Mouse (Mus musculus): ENCODE measurements at regions not wholly inside any gene's neighbourhood (a gene's known extent, or its start where the extent isn't known, plus 50 kb on each side); places are given as distances from the start of the nearest gene placed in this dataset.
A peak's percentile ranks its signal among the peaks of the same experiment; 100 is the strongest.

GRCm38 (mm10) chr1:121842381-121843075 lies 274.7 kb upstream of the Ddx18 start:
- 53% methylated on average over 3 of the region's 3 CpGs for WGBS

GRCm38 (mm10) chr1:121833559-121833958 lies 265.8 kb upstream of the Ddx18 start:
- Histone ChIP-seq H3K4me1 (no peaks in the 10 kb centered on the region), H3K27me3 (replicated peaks) (no peaks in the 10 kb centered on the region), H3K4me2 (replicated peaks) (no peak overlapping the region), H3K27ac (no peak overlapping the region), H3K36me3 (no peaks in the 10 kb centered on the region), H3K4me3 (no peak overlapping the region), H3K9ac (no peak overlapping the region), H3K9me3 (no peaks in the 10 kb centered on the region)
- WGBS = 56% methylated on average over 2 of the region's 2 CpGs
- no peak for ATAC-seq (ENCODE audit: low FRiP score, low read depth)

More at GRCm38 (mm10) chr1:121842381-121843075, 274.7 kb upstream of the Ddx18 start:
- no peaks in the 10 kb centered on the region for H3K9me3 ChIP-seq
- no peaks in the 10 kb centered on the region for H3K4me1 ChIP-seq
- H3K4me3 ChIP-seq = no peak overlapping the region
- H3K27me3 ChIP-seq (replicated peaks) = no peaks in the 10 kb centered on the region
- no peak overlapping the region for H3K9ac ChIP-seq
- H3K4me2 ChIP-seq (replicated peaks) = no peak overlapping the region
- no peaks in the 10 kb centered on the region for H3K36me3 ChIP-seq
- ATAC-seq (ENCODE audit: low FRiP score, low read depth) = no peak
- H3K27ac ChIP-seq = no peak overlapping the region

GRCm38 (mm10) chr1:121830242-121830641 lies 262.5 kb upstream of the Ddx18 start:
- 69% methylated on average over 2 of the region's 2 CpGs for WGBS
- ATAC-seq (ENCODE audit: low FRiP score, low read depth) = no peak
- Histone ChIP-seq H3K27ac (no peak overlapping the region), H3K9me3 (no peaks in the 10 kb centered on the region), H3K4me2 (replicated peaks) (no peak overlapping the region), H3K27me3 (replicated peaks) (no peaks in the 10 kb centered on the region), H3K4me1 (no peaks in the 10 kb centered on the region), H3K4me3 (no peak overlapping the region), H3K36me3 (no peaks in the 10 kb centered on the region), H3K9ac (no peak overlapping the region)

GRCm38 (mm10) chr1:121822950-121823349 lies 255.2 kb upstream of the Ddx18 start:
- Histone ChIP-seq H3K9me3 (no peaks in the 10 kb centered on the region), H3K27ac (no peak overlapping the region), H3K4me3 (no peak overlapping the region), H3K9ac (no peak overlapping the region), H3K4me1 (no peaks in the 10 kb centered on the region), H3K4me2 (replicated peaks) (no peak overlapping the region), H3K27me3 (replicated peaks) (no peaks in the 10 kb centered on the region), H3K36me3 (no peaks in the 10 kb centered on the region)
- no peak for ATAC-seq (ENCODE audit: low FRiP score, low read depth)
- WGBS = 89% methylated on average over 4 of the region's 4 CpGs

GRCm38 (mm10) chr1:121803338-121803737 lies 235.5 kb upstream of the Ddx18 start:
- H3K4me3 ChIP-seq = no peak overlapping the region
- no peaks in the 10 kb centered on the region for H3K36me3 ChIP-seq
- H3K9me3 ChIP-seq = no peaks in the 10 kb centered on the region
- no peak overlapping the region for H3K9ac ChIP-seq
- H3K4me2 ChIP-seq (replicated peaks) = no peak overlapping the region
- no peak for ATAC-seq (ENCODE audit: low FRiP score, low read depth)
- 60% methylated on average over 2 of the region's 2 CpGs for WGBS
- H3K27me3 ChIP-seq (replicated peaks) = no peaks in the 10 kb centered on the region
- H3K27ac ChIP-seq = no peak overlapping the region
- no peaks in the 10 kb centered on the region for H3K4me1 ChIP-seq

- H3K4me3 ChIP-seq = no peak overlapping the region
- 95% methylated on average over 4 of the region's 4 CpGs for WGBS
- no peak overlapping the region for H3K9ac ChIP-seq
- ATAC-seq (ENCODE audit: low FRiP score, low read depth) = no peak
- H3K9me3 ChIP-seq = no peaks in the 10 kb centered on the region
- H3K4me1 ChIP-seq = no peaks in the 10 kb centered on the region
- H3K27me3 ChIP-seq (replicated peaks) = no peaks in the 10 kb centered on the region
- H3K27ac ChIP-seq = no peak overlapping the region
- no peaks in the 10 kb centered on the region for H3K36me3 ChIP-seq
- no peak overlapping the region for H3K4me2 ChIP-seq (replicated peaks)
Measured at GRCm38 (mm10) chr1:121802476-121802875, 234.7 kb upstream of the Ddx18 start.

- Histone ChIP-seq H3K36me3 (no peaks in the 10 kb centered on the region), H3K9ac (no peak overlapping the region), H3K4me1 (no peaks in the 10 kb centered on the region), H3K27me3 (replicated peaks) (no peaks in the 10 kb centered on the region), H3K4me2 (replicated peaks) (no peak overlapping the region), H3K9me3 (no peaks in the 10 kb centered on the region), H3K4me3 (no peak overlapping the region), H3K27ac (no peak overlapping the region)
- 85% methylated on average over 12 of the region's 12 CpGs for WGBS
- no peak for ATAC-seq (ENCODE audit: low FRiP score, low read depth)
Measured at GRCm38 (mm10) chr1:121798502-121798901, 230.7 kb upstream of the Ddx18 start.

GRCm38 (mm10) chr1:121795024-121795786 lies 227.4 kb upstream of the Ddx18 start:
- 73% methylated on average over 11 of the region's 11 CpGs for WGBS
- H3K9ac ChIP-seq = no peak overlapping the region
- no peaks in the 10 kb centered on the region for H3K4me1 ChIP-seq
- no peak overlapping the region for H3K27ac ChIP-seq
- ATAC-seq (ENCODE audit: low FRiP score, low read depth) = peak; percentile 66
- H3K4me2 ChIP-seq (replicated peaks) = no peak overlapping the region
- H3K27me3 ChIP-seq (replicated peaks) = no peaks in the 10 kb centered on the region
- no peaks in the 10 kb centered on the region for H3K36me3 ChIP-seq
- H3K9me3 ChIP-seq = no peaks in the 10 kb centered on the region
- no peak overlapping the region for H3K4me3 ChIP-seq

- H3K4me3 ChIP-seq = no peak overlapping the region
- no peaks in the 10 kb centered on the region for H3K27me3 ChIP-seq (replicated peaks)
- H3K9ac ChIP-seq = no peak overlapping the region
- no peaks in the 10 kb centered on the region for H3K4me1 ChIP-seq
- no peak overlapping the region for H3K27ac ChIP-seq
- H3K36me3 ChIP-seq = no peaks in the 10 kb centered on the region
- no peak for ATAC-seq (ENCODE audit: low FRiP score, low read depth)
- no peak overlapping the region for H3K4me2 ChIP-seq (replicated peaks)
- no peaks in the 10 kb centered on the region for H3K9me3 ChIP-seq
- WGBS = 64% methylated on average over 3 of the region's 3 CpGs
Measured at GRCm38 (mm10) chr1:121785631-121786030, 217.8 kb upstream of the Ddx18 start.

- Histone ChIP-seq H3K9me3 (no peaks in the 10 kb centered on the region), H3K36me3 (no peaks in the 10 kb centered on the region), H3K4me2 (replicated peaks) (no peak overlapping the region), H3K27ac (no peak overlapping the region), H3K4me3 (no peak overlapping the region), H3K4me1 (peaks cover 2% of the 10 kb centered on the region; the same call in 1 of the 2 replicates), H3K27me3 (replicated peaks) (no peaks in the 10 kb centered on the region), H3K9ac (no peak overlapping the region)
- no peak for ATAC-seq (ENCODE audit: low FRiP score, low read depth)
- 94% methylated on average over 2 of the region's 2 CpGs for WGBS
Measured at GRCm38 (mm10) chr1:121773988-121774387, 206.2 kb upstream of the Ddx18 start.

- no peak overlapping the region for H3K4me3 ChIP-seq
- H3K9ac ChIP-seq = no peak overlapping the region
- no peaks in the 10 kb centered on the region for H3K27me3 ChIP-seq (replicated peaks)
- peak; percentile 46; the same call in 1 of the 2 replicates for ATAC-seq (ENCODE audit: low FRiP score, low read depth)
- no peaks in the 10 kb centered on the region for H3K9me3 ChIP-seq
- H3K27ac ChIP-seq = no peak overlapping the region
- WGBS = 81% methylated on average over 1 of the region's 1 CpGs
- H3K4me1 ChIP-seq = peaks cover 2% of the 10 kb centered on the region; the same call in 1 of the 2 replicates
- H3K4me2 ChIP-seq (replicated peaks) = no peak overlapping the region
- no peaks in the 10 kb centered on the region for H3K36me3 ChIP-seq
Measured at GRCm38 (mm10) chr1:121771444-121771843, 203.7 kb upstream of the Ddx18 start.

- H3K36me3 ChIP-seq = no peaks in the 10 kb centered on the region
- no peak overlapping the region for H3K27ac ChIP-seq
- no peaks in the 10 kb centered on the region for H3K9me3 ChIP-seq
- no peak overlapping the region for H3K4me3 ChIP-seq
- H3K27me3 ChIP-seq (replicated peaks) = no peaks in the 10 kb centered on the region
- H3K4me2 ChIP-seq (replicated peaks) = no peak overlapping the region
- ATAC-seq (ENCODE audit: low FRiP score, low read depth) = peak; percentile 45; the same call in 1 of the 2 replicates
- peaks cover 2% of the 10 kb centered on the region; the same call in 1 of the 2 replicates for H3K4me1 ChIP-seq
- 31% methylated on average over 12 of the region's 12 CpGs for WGBS
- H3K9ac ChIP-seq = no peak overlapping the region
Measured at GRCm38 (mm10) chr1:121770936-121771335, 203.1 kb upstream of the Ddx18 start.
